Mouse (Mus musculus) lung, postnatal 0 days (tissue): ENCODE measurements around the gene Fosl2. TPM values are rescaled to one million over a fixed set of nuclear protein-coding genes. Genes with fewer than 3 reads are reported as not detected.

Source experiments
- ATAC-seq: fragments of 200-750 bp; cut with Nextera tagmentation; 2 replicates; pipeline ENCODE4 v1.8.0; 2017; ENCODE audit warnings: moderate library complexity
- DNase-seq: peaks from one replicate; pipeline ENCODE4 v3.0.0-alpha.2; 2016; ENCODE audit warnings: low spot score
- H3K27ac ChIP-seq: fragments of 300-500 bp; sonication (generic); 2 replicates; pipeline ENCODE4 v1.5.1; 2014; ENCODE audit warnings: antibody characterized with exemption, mild to moderate bottlenecking, low read length, mixed read lengths
- H3K27me3 ChIP-seq: fragments of 300-500 bp; sonication (generic); replicated peaks from 2 replicates; pipeline ENCODE4 v1.6.1; 2014; ENCODE audit warnings: low read length, mixed read lengths; ENCODE audit not compliant: insufficient read depth
- H3K36me3 ChIP-seq: fragments of 300-500 bp; sonication (generic); 2 replicates; pipeline ENCODE4 v1.6.1; 2014; ENCODE audit warnings: low read length, mixed read lengths; ENCODE audit not compliant: insufficient read depth
- H3K4me1 ChIP-seq: fragments of 300-500 bp; sonication (generic); 2 replicates; pipeline ENCODE4 v1.6.1; 2014; ENCODE audit warnings: antibody characterized with exemption, low read depth, low read length, mixed read lengths; ENCODE audit not compliant: insufficient read depth
- H3K4me2 ChIP-seq: fragments of 300-500 bp; sonication (generic); replicated peaks from 2 replicates; pipeline ENCODE4 v1.6.1; 2014; ENCODE audit warnings: low read depth, mild to moderate bottlenecking, low read length, moderate library complexity, mixed read lengths
- H3K4me3 ChIP-seq: fragments of 300-500 bp; sonication (generic); 2 replicates; pipeline ENCODE4 v1.5.1; 2014; ENCODE audit warnings: low read depth, low read length
- H3K9ac ChIP-seq: fragments of 300-500 bp; sonication (generic); replicated peaks from 2 replicates; pipeline ENCODE4 v1.6.1; 2014; ENCODE audit warnings: low read depth, mild to moderate bottlenecking
- H3K9me3 ChIP-seq: fragments of 300-500 bp; sonication (generic); 2 replicates; pipeline ENCODE4 v1.6.1; 2016; ENCODE audit warnings: low read length, mixed read lengths
- CTCF ChIP-seq: IDR thresholded peaks from 2 replicates; pipeline ENCODE4 v1.5.1; 2016; ENCODE audit warnings: antibody characterized with exemption, mild to moderate bottlenecking
- EP300 ChIP-seq: IDR thresholded peaks from 2 replicates; pipeline ENCODE4 v1.6.1; 2016; ENCODE audit warnings: antibody characterized with exemption, mild to moderate bottlenecking, control low read depth
- WGBS: fragments of 180-500 bp; shearing (Covaris S2); extraction: QIAGEN DNeasy Blood & Tissue Kit; methylation state at CpG from one replicate; pipeline ENCODE4 v1.1.7; 2014; 5-methylcytosine and 5-hydroxymethylcytosine counted together
- polyA plus RNA-seq: library from polyadenylated mRNA; unstranded; fragments of >200 nt; fragmentation: Nextera tagmentation; extraction: Ambion mirVana; gene quantifications from 2 replicates; pipeline ENCODE4 v1.2.1, GENCODE M21; 2015

The Fosl2 gene
- polyA plus RNA-seq, 1 experiment from 2014 or later: 7.9 TPM

GRCm38 (mm10) chr5:32148593-32148992, 13.0 kb downstream of the Fosl2 start:
- DNase-seq (no peak), ATAC-seq (no peak)
- Histone ChIP-seq H3K27ac (no peak overlapping the region), H3K4me2 (no peak overlapping the region), H3K9me3 (no peaks in the 10 kb centered on the region), H3K4me3 (no peak overlapping the region), H3K4me1 (peaks cover 2% of the 10 kb centered on the region; the same call in 1 of the 2 replicates), H3K27me3 (no peaks in the 10 kb centered on the region), H3K9ac (no peak overlapping the region), H3K36me3 (peaks cover 72% of the 10 kb centered on the region)
- WGBS: 69% methylated on average over 4 of the region's 4 CpGs
- no peak for TF ChIP-seq EP300
- no peak for TF ChIP-seq CTCF

- H3K9ac ChIP-seq: no peak overlapping the region
- no peak overlapping the region for H3K27ac ChIP-seq
- WGBS: 68% methylated on average over 4 of the region's 4 CpGs
- peaks cover 81% of the 10 kb centered on the region for H3K36me3 ChIP-seq
- H3K4me1 ChIP-seq: no peaks in the 10 kb centered on the region
- ATAC-seq (no peak), DNase-seq (no peak)
- no peak for TF ChIP-seq EP300
- TF ChIP-seq CTCF: no peak
- no peak overlapping the region for H3K4me2 ChIP-seq
- H3K9me3 ChIP-seq: no peaks in the 10 kb centered on the region
- no peak overlapping the region for H3K4me3 ChIP-seq
- H3K27me3 ChIP-seq: no peaks in the 10 kb centered on the region
These were observed 15.6 kb downstream of the Fosl2 start for GRCm38 (mm10) chr5:32151244-32151643.

GRCm38 (mm10) chr5:32152725-32153417, 17.3 kb downstream of the Fosl2 start:
- Histone ChIP-seq H3K27ac (no peak overlapping the region), H3K9me3 (no peaks in the 10 kb centered on the region), H3K4me2 (no peak overlapping the region), H3K4me1 (no peaks in the 10 kb centered on the region), H3K9ac (no peak overlapping the region), H3K36me3 (peaks cover 65% of the 10 kb centered on the region), H3K27me3 (no peaks in the 10 kb centered on the region), H3K4me3 (no peak overlapping the region)
- no peak for TF ChIP-seq CTCF
- TF ChIP-seq EP300: no peak
- WGBS: 70% methylated on average over 28 of the region's 28 CpGs
- ATAC-seq (0 out of 2 replicates have a peak, but pooled peaks have one; percentile 3), DNase-seq (no peak)

- no peak for DNase-seq
- Histone ChIP-seq H3K27me3 (no peaks in the 10 kb centered on the region), H3K4me1 (no peaks in the 10 kb centered on the region), H3K9me3 (no peaks in the 10 kb centered on the region), H3K9ac (no peak overlapping the region), H3K36me3 (peaks cover 60% of the 10 kb centered on the region), H3K4me3 (no peak overlapping the region), H3K4me2 (no peak overlapping the region), H3K27ac (no peak overlapping the region)
- TF ChIP-seq CTCF (no peak), EP300 (no peak)
- WGBS: 47% methylated on average over 4 of the region's 8 CpGs
- ATAC-seq: no peak
These were observed 17.8 kb downstream of the Fosl2 start for GRCm38 (mm10) chr5:32153418-32153740.

GRCm38 (mm10) chr5:32153791-32154490, 18.3 kb downstream of the Fosl2 start:
- no peak for TF ChIP-seq CTCF
- no peak for TF ChIP-seq EP300
- H3K27me3 ChIP-seq: no peaks in the 10 kb centered on the region
- H3K9ac ChIP-seq: no peak overlapping the region
- no peaks in the 10 kb centered on the region for H3K9me3 ChIP-seq
- WGBS: 83% methylated on average over 17 of the region's 17 CpGs
- no peak for DNase-seq
- H3K4me1 ChIP-seq: no peaks in the 10 kb centered on the region
- no peak overlapping the region for H3K4me2 ChIP-seq
- no peak overlapping the region for H3K4me3 ChIP-seq
- H3K36me3 ChIP-seq: peaks cover 54% of the 10 kb centered on the region; the same call in 1 of the 2 replicates
- no peak overlapping the region for H3K27ac ChIP-seq
- ATAC-seq: no peak

DNA sequence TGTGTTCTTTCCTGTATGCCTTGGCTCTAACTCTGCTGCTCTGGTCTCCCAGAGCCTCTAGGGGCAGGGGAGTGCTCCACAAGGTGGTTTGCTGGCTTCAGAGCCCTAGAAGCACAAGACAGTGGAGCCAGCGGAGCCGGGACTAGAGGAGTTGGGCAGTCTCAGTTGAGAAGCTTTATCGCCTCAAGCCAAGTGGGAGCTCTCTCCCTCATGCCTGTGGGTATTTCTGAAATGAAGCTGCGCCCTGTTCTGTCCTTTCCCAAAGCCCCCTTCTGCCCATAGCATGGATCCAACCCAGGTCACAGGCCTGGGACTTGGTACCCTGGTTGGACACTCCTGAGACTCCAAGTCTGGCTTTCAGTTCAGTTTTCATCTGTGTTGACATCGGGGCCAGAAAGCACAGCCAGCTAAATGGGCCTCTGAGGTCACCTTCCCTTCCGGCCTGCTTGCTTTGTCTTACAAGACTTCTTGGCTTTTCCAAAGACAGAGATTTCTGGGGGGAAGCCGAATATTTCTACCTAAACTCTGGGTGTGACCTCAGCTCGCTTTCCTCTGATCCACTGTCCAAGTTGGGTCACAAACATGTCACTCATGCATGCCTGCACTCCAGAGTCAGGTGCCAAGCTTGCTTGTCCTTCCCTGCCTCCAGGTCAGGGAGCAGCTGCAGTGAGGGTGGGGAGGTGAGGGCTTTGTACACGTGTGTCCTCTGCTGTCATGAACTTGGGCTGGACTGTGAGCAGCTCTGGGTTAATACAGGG, 19.5 kb downstream of the Fosl2 start:
- no peak overlapping the region for H3K4me3 ChIP-seq
- H3K27me3 ChIP-seq: no peaks in the 10 kb centered on the region
- no peaks in the 10 kb centered on the region for H3K9me3 ChIP-seq
- no peak for DNase-seq
- no peak for ATAC-seq
- H3K36me3 ChIP-seq: peaks cover 51% of the 10 kb centered on the region; the same call in 1 of the 2 replicates
- H3K9ac ChIP-seq: no peak overlapping the region
- H3K27ac ChIP-seq: no peak overlapping the region
- no peaks in the 10 kb centered on the region for H3K4me1 ChIP-seq
- H3K4me2 ChIP-seq: no peak overlapping the region
- WGBS: 76% methylated on average over 9 of the region's 9 CpGs
- TF ChIP-seq EP300 (no peak), CTCF (no peak)
